Mouse (Mus musculus) MN1 (cell line): ENCODE measurements around the gene Nxnl1.

Experiments
- DNase-seq: peaks from one replicate; pipeline ENCODE4 v3.0.0-alpha.2; 2016; ENCODE audit warnings: low spot score

Nxnl1 gene

DNA sequence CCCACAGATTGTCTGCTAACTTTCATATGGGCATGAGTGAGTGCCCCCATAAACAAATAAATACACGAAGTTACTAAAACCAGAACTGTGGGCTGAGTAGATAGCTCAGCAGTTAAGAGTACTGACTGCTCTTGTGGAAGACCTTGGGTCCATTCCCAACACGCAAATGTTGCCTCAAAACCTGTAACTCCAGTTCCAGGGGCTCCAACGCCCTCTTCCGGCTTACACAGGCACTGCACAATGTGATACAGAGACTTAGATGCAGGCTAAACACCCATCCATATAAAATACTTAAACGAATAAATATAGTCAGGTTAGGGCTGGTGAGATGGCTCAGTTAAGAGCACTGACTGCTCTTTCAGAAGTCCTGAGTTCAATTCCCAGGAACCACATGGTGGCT, 51.4 kb downstream of the Nxnl1 start:
- no peak for DNase-seq

DNA sequence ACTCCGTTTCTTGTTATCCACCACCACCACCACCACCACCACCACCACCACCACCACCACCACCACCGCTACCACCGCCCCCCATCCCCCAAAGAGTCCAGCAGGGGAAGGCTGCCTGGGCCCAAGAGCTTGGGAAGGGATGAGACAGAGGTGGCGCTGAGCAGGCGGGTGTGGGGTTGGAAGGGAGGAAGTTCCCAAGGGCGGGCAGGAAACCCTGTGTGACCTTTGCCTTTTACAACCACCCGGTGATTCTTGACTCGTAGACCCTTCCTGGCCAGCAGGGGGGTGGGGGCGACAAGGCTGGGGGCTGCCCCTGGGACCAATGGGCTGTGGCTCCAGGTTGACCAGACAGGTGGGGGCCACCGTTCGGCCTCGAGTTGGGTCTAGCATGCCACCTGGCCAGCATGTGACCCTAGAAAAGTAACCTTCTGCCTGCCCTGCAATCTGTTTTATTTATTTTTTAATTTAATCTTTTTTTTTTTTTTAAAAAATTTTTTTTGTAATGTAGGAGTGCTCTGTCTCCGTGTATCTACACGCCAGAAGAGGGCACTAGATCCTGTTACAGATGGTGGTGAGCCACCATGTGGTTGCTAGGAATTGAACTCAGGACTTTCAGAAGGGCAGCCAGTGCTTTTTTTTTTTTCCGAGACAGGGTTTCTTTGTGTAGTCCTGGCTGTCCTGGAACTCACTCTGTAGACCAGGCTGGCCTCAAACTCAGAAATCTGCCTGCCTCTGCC, 53.2 kb downstream of the Nxnl1 start:
- DNase-seq, result no peak

DNA sequence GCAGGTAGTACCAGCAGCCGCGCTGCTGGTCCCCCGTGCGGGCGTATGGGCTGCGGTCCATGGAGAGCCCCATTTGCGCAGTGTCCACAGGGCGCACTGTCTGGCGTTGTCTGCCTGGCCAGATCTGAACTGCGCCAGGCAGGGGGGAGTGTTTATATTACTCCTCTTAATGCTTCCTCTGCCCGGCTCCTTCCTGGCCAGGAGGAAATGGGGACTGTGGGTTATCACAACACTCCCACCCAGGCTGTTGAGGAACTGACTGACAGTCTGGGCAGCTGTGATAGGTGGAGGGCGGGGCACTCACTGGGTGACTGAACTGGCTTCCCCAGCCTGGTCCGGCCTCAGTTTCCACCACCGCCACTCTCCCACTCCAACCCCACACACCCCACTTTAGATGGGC, 54.8 kb downstream of the Nxnl1 start, which contains the start of gene Plvap:
Plvap (minus strand) TSS at position 109 of the 400 bp plus-strand sequence.
- DNase-seq, result no peak
